Mouse (Mus musculus) gonadal fat pad, adult 2 months (tissue): ENCODE measurements at regions not wholly inside any gene's neighbourhood (a gene's known extent, or its start where the extent isn't known, plus 50 kb on each side); places are given as distances from the start of the nearest gene placed in this dataset.
A peak's percentile ranks its signal among the peaks of the same experiment; 100 is the strongest.
"Not testable (repeated sequence)": the region's sequence is repeated elsewhere in the genome, so short reads cannot be mapped to it uniquely, and the experiment has no call there.

ENCODE experiments used
- DNase-seq: peaks from one replicate; pipeline ENCODE4 v3.0.0-alpha.2; 2012; ENCODE audit warnings: low read depth

GRCm38 (mm10) chr2:75781781-75782211 is 50.2 kb upstream of the Agps start:
- DNase-seq, result no peak

- DNase-seq, result no peak
These were observed 50.9 kb upstream of the Agps start for GRCm38 (mm10) chr2:75781078-75781477.

GRCm38 (mm10) chr2:75778628-75779027 is 53.3 kb upstream of the Agps start:
- not testable (repeated sequence) for DNase-seq

GRCm38 (mm10) chr2:75777040-75777451 is 54.9 kb upstream of the Agps start:
- DNase-seq, result no peak

- DNase-seq, result no peak
These were observed 55.4 kb upstream of the Agps start for GRCm38 (mm10) chr2:75776533-75776932.

GRCm38 (mm10) chr2:75775217-75775616 is 56.8 kb upstream of the Agps start:
- no peak for DNase-seq

GRCm38 (mm10) chr2:75773431-75773830 is 58.5 kb upstream of the Agps start:
- DNase-seq, result no peak

- DNase-seq, result peak; percentile 65
These were observed 59.6 kb upstream of the Agps start for GRCm38 (mm10) chr2:75772251-75772956.

GRCm38 (mm10) chr2:75770633-75771032 is 61.3 kb upstream of the Agps start:
- DNase-seq, result no peak

GRCm38 (mm10) chr2:75768559-75769304 is 63.2 kb upstream of the Agps start:
- DNase-seq, result no peak

- peak; percentile 70 for DNase-seq
These were observed 63.6 kb upstream of the Nfe2l2 start for GRCm38 (mm10) chr2:75767871-75768558.

- no peak for DNase-seq
These were observed 61.0 kb upstream of the Nfe2l2 start for GRCm38 (mm10) chr2:75765403-75765802.

- no peak for DNase-seq
These were observed 58.8 kb upstream of the Nfe2l2 start for GRCm38 (mm10) chr2:75763252-75763651.

- no peak for DNase-seq
These were observed 57.6 kb upstream of the Nfe2l2 start for GRCm38 (mm10) chr2:75762030-75762429.

- DNase-seq, result no peak
These were observed 57.2 kb upstream of the Nfe2l2 start for GRCm38 (mm10) chr2:75761626-75762025.

GRCm38 (mm10) chr2:75759196-75759885 is 54.9 kb upstream of the Nfe2l2 start:
- no peak for DNase-seq

- DNase-seq, result no peak
These were observed 53.8 kb upstream of the Nfe2l2 start for GRCm38 (mm10) chr2:75758277-75758676.

- DNase-seq, result no peak
These were observed 52.5 kb upstream of the Nfe2l2 start for GRCm38 (mm10) chr2:75756704-75757638.

GRCm38 (mm10) chr2:75754606-75755005 is 50.2 kb upstream of the Nfe2l2 start:
- no peak for DNase-seq
